Mouse (Mus musculus): ENCODE measurements around the gene Cdsn.

- TF ChIP-seq POLR2A (IDR thresholded peaks at IDR 0.05; ENCODE audit: low read depth, low read length) (no peak), CTCF (IDR thresholded peaks at IDR 0.05; ENCODE audit: extremely low read depth, insufficient read depth, insufficient read length, insufficient replicate concordance) (no peak)
Measured at GRCm38 (mm10) chr17:35542761-35543411, 9.0 kb upstream of the Cdsn start.

All from spleen, adult 2 months (tissue).